Mouse (Mus musculus): Measurements from ENCODE around the gene Shc1.

- TF ChIP-seq EP300 (IDR thresholded peaks at IDR 0.05; ENCODE audit: low read depth), result no peak
- TF ChIP-seq CTCF (IDR thresholded peaks at IDR 0.05; ENCODE audit: low read depth), result peak; percentile 83
These were observed 31.3 kb downstream of the Shc1 start for GRCm38 (mm10) chr3:89449541-89449940.
